Mouse (Mus musculus) layer of hippocampus, postnatal 25 days (tissue): ENCODE results near the gene Zfp275. TPM values are rescaled to one million over a fixed set of nuclear protein-coding genes. Genes with fewer than 3 reads are reported as not detected.
A peak's percentile ranks its signal among the peaks of the same experiment; 100 is the strongest.
"Not testable (repeated sequence)": the region's sequence is repeated elsewhere in the genome, so short reads cannot be mapped to it uniquely, and the experiment has no call there.

Experiments
- DNase-seq, 2 experiments: peaks; one replicate each; pipeline ENCODE4 v3.0.0; 2022; ENCODE audit warnings: mixed read lengths in 2 of 2, low spot score in 1 of 2; ENCODE audit errors: extremely low spot score in 1 of 2
- total RNA-seq, 2 experiments: library from RNA; stranded (reverse); gene quantifications; 2 replicates each; pipeline ENCODE4 v1.2.3; 2021

Gene Zfp275
- 10 to 100 TPM; 11.2 to 12.2 TPM for total RNA-seq

- DNase-seq = peak; percentile 42 to 47
Observed at GRCm38 (mm10) chrX:73342483-73342895, at the start of gene Zfp275. TSS of gene Zfp275 (plus strand) at chrX:73342621.

GRCm38 (mm10) chrX:73292876-73293275 is 49.5 kb upstream of the Zfp275 start, which contains the start of the genes Xlr5a and Xlr5c:
TSS of gene Xlr5a (minus strand) at chrX:73292976.
TSS of gene Xlr5c (minus strand) at chrX:73292976.
- DNase-seq = not testable (repeated sequence)

GRCm38 (mm10) chrX:73295745-73296144 is 46.7 kb upstream of the Zfp275 start:
- not testable (repeated sequence) for DNase-seq

DNA sequence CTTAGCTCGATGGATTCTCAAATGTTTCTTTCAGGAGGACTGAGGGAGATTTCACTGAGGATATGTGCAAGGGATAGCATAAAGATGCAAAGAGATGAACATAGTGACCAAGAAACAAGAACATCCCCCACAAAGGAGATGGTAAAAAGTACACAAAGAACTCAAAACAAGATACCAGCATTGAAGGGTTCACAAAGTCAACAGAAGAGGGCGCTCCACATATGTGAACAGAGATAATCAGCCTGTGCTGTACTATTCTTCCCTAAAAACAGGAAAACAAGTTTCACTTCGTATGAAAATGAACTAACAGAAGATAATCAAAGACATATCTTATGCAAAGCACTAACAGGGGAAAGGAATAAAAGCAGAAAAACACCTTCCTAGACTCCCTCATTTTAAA is 29.9 kb upstream of the Zfp275 start:
- DNase-seq = peak in 1 of 2 experiments; percentile 35

DNA sequence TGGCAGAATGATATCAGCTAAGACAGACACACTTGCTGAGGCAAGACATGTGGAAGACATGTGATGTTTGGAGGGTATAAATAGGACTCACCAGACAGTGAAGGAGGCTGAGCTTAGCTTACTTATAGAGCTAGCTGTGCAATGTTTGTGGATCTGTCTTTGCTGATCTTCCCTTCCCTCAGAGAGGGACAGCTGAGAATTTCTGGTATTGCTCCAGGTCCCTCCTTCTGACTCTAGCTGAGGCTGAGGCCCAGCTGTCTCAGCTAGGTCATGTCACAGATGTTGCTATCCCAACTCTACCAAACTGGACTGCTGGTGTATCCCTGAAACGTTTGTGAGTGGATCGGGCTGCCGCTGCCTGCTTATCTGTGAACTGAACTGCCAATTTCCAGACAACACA is 21.4 kb upstream of the Zfp275 start:
- DNase-seq = no peak

DNA sequence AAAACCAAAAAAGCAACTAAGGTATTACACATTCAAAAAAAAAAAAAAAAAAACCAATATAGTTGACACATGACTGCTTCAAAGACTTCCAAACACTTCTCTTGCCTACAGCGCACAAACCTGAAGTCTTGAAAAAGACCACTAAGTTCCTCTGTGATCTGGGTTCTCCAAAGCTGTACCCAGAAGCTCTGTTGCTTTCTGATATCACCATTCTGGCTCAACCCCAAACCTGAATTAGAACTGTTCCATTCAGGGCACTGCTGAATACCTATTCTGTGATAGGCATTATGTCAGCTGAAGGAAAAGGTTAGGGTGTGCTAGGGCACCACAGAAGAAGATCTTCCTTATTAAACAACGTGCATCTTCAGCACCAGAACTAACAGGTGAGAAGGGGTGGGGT is 15.2 kb upstream of the Zfp275 start:
- DNase-seq = no peak

- no peak for DNase-seq
Observed at GRCm38 (mm10) chrX:73333548-73333947, 8.9 kb upstream of the Zfp275 start.

DNA sequence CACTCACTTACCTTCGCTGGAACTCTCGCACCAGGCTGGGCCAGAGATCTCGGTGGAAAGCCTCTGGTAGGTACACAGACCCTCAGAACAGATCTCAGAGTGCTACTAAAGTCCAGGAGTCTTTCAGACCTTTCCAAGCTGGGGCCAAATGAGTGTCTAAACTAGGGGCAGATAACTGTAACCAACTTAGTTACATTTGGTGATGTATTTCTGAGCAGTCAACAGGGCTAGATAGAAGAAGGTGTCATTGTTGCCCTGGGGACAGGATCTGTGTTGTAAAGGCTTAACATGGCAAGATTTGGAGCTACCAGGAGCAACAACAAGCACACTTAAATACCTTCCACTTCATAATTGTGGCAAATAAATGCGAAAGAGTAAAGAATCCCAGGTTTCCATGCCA is 5.7 kb upstream of the Zfp275 start, which contains the start of gene Gm45015:
Gene Gm45015, minus strand, starts transcription at position 101 of the 400 bp plus-strand sequence.
- no peak for DNase-seq

DNA sequence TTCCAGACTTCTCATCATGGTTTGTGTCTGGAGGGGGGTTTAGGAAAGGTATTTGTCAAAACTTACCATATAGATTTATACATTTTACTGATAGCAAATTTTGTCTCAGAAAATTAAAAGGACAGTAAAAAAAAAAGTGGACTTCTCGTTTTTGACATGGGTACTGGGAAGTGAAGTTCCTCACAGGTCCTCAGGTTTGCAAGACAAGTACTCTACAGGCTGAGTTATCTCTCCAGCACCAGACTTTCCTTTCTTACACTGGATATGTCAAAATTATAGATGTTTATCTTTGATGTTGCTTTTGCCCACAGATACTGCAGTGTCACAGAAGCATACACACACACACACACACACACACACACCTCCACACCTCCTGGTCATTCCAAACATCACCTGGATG is 948 bp upstream of the Zfp275 start:
- no peak for DNase-seq

- DNase-seq = no peak
Observed at GRCm38 (mm10) chrX:73342068-73342467, 353 bp upstream of the Zfp275 start.

GRCm38 (mm10) chrX:73342941-73343735 is 717 bp downstream of the Zfp275 start:
- DNase-seq = peak in 1 of 2 experiments; percentile 7

GRCm38 (mm10) chrX:73343802-73344201 is 1.4 kb downstream of the Zfp275 start:
- no peak for DNase-seq

DNA sequence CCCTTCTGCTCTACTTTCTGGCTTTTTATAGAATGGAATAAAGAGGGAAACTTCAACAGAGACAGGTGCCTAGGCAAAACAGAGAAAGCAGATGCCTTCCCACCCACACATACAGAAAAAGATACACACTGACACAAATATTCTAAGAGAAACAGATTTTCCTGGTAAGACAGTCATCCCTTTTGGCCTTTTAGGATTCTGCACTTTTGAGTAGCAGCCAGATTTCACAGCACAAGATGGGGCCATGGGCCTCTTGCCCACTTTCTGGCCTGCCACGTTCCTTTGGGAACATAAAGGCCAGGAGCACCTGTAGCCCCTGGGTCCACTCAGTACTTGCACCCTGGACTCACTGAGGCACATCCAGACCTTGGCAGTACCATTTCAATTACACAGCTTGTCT is 1.9 kb downstream of the Zfp275 start:
- DNase-seq = no peak

GRCm38 (mm10) chrX:73356163-73356562 is 13.7 kb downstream of the Zfp275 start:
- DNase-seq = no peak

DNA sequence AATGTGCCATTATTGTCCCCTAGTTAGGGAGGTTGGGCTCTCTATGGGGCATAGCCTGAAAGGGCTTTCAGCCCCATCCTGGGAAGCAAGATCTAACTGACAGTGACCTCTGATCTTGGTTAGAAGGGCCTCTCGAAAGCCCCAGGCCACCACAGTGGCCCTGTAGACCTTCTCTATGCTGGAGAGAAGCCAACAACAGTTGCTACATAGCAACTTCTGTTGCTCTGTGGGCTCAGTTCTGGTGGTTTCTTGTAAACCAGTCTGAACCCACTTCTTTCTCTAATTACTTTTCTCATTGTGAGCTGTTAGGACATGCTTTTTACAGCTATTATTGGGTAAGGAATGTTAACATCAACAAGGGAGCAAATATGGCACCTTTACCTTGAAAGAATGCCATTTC is 14.3 kb downstream of the Zfp275 start:
- DNase-seq = no peak

DNA sequence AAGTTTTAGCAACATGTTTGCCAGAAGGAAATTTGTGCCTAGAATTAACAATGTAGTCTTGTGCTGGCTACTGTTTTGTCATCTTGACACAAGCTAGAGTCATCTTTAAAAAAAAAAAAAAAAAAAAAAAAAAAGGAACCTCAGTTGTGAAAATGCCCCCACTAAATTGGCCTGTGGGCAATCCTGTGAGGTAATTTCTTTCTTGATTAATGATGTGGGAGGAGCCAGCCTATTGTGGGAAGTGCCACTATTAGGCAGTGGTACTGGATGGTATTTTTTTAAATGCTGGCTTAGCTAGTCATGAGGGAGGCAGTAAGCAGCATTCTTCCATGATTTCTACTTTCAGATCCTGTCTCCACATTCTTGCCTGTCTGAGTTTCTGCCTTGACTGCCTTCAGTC is 20.9 kb downstream of the Zfp275 start:
- DNase-seq = no peak

GRCm38 (mm10) chrX:73384419-73384818 is 42.0 kb downstream of the Zfp275 start:
- no peak for DNase-seq

- no peak for DNase-seq
Observed at GRCm38 (mm10) chrX:73384924-73385323, 42.5 kb downstream of the Zfp275 start.

DNA sequence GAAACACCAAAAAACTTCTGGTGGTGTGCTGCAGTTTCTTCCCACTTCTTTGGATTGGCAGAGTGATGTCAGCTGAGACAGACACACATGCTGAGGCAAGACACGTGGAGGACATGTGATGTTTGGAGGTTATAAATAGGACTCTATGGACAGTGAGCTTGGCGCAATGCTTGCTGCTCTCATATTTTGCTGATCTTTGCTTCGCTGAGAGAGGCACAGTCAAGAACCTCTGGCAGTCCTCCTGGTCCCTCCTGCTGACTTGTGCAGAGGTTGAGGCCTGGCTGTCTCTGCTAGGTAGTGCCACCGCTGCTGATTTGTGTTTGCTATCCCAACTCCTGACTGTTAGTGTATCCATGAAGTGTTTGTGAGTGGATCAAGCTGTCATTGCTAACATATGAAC is 49.1 kb downstream of the Zfp275 start:
- no peak for DNase-seq

DNA sequence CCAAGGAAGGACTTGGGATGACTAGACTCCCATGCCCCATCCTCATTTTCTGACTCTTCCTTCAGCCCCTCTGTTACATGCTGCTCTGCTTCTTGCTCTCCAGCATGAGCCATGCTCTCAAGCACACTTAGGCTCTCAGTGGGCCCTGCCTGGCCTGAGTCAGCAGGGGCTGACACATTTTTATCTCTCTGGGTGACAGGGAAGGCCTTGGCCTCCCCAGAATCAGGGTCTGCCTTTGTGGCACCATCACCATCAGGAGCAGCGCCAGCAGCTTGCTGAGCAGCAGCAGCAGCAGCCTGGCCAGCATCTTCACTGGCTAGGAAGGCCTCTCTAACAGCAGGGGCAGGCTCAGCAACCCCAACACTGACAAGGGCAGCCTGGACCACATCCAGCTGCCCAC is 54.0 kb downstream of the Zfp275 start:
- DNase-seq = no peak

DNA sequence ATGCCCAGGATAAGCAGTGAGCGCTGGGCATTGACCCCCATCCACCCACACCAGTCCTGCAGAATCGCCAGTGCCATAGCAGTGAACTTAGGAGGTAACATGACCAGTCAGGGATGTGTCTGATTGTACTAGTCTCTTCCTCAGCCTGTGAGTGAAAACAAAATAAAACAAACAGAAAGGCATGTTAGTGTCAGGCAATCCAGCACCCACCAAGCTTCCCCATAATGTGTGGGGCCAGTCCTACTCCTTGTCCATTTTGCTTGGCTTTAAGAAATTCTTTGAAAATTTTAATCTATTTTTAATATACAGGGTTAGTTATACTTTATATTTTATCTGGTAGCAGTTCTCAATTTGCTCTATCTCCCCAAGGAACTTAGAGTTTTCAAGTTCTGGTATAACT is 56.2 kb downstream of the Zfp275 start, which contains the start of gene Gm18336:
Gene Gm18336, minus strand, starts transcription at position 101 of the 400 bp plus-strand sequence.
- not testable (repeated sequence) for DNase-seq

DNA sequence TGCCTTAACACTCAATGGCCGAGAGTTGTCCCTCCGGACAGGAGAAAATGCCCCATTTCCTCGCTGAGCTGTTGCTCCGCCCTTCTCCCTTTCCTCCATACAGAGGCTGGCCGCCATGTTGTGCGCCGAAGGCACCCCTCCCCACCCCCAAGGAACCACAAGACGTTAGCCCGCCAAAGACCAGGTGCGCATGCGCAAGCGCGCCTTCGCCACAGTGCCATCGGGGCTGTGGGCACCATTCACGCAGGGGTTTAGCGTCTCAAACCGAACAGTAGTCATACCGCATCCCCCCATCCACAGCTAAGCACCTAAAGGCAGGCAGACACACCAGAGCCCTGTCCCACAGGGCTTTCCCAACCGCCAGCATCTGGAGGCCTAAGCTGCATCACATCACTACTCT is 58.5 kb downstream of the Zfp275 start:
- no peak for DNase-seq
